Mouse (Mus musculus) lung, postnatal 36 days (tissue): ENCODE measurements at regions not wholly inside any gene's neighbourhood (a gene's known extent, or its start where the extent isn't known, plus 50 kb on each side); places are given as distances from the start of the nearest gene placed in this dataset.

Experiments
- DNase-seq: peaks from one replicate; pipeline ENCODE4 v3.0.0; 2022; ENCODE audit warnings: mixed read lengths

DNA sequence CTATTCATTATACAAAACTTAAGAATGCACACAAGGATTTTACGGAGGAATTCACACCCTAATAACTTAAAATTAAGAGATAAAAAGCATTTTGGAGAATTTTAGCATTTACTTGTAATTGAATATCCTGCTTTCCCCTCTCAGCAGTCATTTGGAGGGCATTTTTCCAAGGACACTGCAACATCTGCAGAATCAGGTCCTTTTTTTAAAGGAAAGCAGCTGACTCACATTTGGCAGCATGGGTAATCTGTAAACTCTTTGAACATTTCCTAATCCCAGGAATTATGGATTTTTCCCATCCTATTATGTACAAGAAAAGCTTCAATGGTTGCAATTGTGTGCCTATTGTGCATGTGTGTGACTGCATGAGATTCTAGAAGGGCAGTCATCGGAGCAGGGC, 112.0 kb downstream of the Gm19410 start:
- DNase-seq, result no peak

DNA sequence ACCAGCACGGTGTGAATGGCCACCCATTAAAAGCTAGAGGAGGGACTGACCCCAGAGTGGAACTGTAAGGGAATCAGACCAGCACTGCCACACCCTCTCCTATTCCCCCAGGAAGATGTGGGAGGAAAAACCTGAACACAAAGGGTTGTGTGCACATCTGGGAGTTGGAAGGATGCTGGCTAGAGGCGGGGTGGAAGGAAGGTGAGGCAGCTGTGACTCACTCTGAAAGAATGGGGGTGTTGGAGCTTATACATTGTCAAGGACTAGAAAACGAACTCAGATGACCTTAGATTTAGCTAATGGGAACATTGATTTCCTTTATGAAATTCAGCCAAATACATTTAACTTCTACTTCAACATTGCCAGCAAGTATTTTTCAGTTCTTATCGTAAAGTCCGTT, 116.2 kb downstream of the Gm19410 start:
- no peak for DNase-seq

DNA sequence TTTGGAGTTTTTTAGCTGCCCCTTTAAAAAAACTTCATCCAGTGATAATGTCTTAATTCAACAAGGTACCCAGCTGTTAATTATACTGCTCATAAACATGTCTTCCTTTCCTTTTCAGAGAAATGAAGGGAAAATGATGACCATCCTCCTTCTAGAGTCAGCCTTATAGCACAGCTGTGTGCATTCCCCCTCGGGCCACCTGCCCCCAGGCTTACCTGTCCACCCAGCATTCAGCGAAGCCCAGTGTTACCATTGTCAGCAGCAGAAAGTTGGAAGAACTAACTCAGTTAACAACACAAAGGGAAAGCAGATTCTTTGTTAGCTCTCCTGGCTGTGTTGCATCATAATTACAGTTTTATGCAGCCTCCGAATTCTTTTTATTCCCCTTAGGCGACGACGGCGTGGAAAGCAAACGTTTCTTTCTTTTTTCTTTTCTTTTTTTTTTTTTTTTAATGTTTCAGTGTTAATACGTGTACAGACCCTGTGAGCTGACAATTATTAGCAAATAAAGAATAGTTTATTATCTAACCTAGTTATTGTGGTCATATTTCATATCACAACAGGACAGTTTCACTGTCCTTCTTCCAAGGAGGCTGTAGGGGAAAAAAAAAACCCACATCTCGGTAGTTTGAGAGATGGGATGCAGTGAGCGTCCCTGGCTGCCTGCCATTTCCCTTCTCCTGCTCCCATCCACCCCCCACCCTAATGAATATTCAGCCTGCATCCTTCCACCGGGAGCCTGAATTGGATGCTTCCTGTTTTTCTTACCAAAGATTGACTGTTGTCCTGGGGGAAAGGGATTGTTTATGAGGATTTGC, 117.3 kb downstream of the Gm19410 start:
- DNase-seq, result no peak

DNA sequence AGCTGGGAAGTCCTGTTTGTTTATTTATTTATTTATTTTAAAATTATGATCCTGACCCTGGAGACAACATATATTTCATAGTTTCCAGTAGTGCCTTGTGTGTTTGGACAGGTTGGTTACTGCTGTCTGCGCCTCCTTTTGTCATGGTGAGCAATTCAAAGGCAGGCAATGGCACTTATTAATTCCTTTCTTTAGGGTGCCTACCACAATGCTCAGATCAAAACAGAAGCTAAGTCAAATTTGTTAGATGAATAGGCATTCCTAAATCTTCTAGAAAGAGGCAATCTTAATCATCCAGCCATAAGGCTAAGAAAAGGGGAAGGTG, 117.8 kb downstream of the Gm19410 start:
- no peak for DNase-seq

DNA sequence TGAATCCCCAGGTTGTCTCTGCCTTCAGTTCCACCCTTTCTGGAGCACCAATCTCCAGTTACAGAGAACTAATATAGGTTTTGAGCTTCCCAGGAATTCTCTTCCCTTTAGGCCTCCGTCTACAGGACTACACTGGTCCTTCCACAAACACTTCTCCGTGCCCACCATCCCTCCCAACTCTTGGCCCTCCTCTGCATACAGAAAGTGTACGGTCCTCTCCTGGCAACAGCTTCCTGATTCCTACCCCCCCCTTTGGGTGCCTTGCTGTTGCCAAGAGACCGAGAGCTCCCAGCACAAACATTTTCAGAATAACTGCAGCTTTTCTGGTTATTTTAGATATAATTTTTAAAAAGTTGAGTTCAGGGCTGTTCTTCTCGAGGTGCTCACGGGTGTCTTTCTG, 119.0 kb downstream of the Gm19410 start:
- DNase-seq, result no peak

DNA sequence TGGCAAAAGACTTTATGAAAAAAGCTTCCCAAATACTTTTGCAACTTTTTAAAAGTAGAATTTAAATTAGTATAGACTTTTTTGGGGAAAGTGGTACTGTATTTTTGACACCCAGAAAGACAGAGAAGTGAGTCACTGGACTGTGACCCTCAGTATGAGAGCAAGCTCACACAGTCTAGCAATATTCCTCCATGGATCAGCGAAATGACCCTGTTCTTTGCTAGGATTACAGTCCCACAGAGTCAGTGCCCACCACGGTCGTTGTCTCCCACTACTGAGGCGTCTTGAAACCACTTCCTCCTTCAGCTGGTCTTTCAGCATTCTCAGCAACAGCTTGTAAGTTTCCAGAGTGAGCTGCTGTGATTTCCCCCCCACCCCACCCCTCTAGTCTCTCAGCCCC, 124.5 kb downstream of the Gm19410 start:
- no peak for DNase-seq

DNA sequence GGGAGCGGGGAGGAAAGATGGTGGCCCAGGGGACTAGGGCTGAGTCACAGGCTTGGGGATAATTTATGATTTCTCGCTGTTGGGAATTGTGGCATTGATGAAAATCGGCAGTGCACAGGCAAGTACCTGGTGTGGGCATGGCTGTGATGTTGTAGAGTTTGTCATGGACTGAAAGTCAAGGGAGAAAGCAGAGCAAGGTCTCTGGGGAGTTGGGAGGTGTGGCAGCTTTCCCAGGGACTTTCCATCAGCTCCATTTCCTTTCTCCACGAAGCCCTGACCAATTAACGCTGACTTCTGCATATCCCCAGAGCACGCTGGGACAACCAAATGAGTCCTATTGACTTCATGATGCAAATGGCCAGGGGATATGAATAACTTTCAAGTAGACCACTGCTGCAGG, 126.2 kb downstream of the Gm19410 start:
- peak; percentile 18 for DNase-seq

DNA sequence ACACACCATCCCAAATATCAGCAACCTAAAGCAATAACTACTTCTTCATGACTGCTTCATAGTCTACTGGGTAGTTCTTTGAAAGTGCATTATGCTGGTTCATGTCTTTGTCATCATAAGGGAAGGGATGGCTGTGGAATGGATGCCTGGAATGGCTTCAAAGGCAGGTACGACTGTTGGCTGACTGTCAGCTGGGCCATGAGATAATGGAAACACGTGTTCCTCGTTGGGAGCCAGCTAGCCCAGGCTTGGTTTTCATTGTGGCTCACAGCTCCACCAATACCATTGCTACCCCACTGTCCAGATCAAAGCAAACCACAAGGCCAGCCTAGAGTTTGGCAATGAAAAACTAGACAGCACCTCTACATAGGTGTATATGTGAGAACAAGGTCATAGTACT, 132.9 kb downstream of the Gm19410 start:
- DNase-seq, result no peak

DNA sequence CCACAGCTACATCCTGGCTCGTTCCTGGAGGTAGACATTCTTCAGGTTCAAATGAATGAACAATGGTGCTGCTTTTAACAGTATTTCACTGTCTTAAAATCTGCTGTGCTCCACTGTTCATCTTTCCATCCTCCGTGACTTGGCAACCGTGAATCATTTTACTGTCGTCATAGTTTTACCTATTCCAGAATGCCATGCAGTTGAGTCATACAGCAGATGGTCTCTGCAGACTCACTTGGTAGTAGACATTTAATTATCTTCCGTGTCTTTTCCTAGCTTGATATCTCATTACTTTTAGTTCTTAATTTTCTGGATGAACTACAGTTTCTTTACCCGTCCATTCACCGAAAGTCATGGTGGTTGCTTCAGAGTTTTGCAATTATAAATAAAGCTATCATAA, 135.9 kb downstream of the Gm19410 start:
- no peak for DNase-seq

DNA sequence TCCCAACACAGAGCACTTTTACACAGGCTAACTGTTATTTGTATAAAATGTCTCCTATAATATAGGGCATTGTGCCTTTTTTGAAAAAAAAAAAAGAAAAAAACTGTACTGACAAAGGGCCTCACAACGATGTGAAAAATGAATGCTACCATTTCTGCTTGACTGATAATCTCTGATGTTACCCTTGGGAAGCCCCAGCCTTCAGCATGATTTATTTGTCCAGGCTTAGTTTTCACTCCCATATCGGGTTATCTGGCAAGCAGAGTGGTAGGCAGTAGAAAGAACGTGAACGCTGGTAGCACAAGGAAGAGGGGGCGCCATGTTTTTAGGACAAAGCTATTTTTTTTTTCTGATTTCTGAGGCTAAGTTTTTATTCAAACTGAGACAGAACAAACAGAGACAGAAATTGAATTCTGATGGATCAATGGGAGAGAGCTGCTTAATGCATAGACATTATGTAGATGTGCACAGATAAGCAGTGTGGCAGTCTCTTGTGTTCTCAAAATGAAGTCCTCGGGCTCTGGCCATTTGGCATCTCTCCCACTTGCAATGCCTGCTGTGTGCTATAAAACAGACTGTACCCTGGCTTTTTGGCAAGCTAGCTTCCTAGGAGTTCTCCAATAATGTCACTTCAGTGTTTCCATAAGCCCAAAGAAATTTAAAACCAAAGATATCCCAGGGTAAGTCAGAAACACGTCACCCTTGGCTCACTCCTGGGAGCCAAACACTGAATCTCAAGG, 139.3 kb downstream of the Gm19410 start:
- no peak for DNase-seq

DNA sequence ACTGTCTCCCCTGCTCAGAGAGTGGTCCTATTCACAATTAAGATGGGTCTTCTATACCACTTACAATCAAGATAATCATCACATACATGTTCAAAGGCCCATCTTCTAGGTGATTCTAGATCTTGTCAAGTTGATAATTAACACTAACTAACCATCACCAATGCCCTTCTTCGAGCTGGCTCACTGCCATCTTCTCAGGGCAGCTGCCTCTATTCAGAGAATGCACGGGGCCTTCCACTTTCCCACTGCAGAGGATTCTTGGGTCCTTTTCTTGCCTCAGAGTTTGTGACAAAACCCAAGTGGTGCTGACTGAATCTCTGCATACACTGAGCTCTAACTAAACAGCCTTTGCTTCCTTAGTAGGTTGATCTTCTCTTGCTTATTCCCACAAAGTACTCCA, 142.4 kb downstream of the Gm19410 start:
- no peak for DNase-seq

DNA sequence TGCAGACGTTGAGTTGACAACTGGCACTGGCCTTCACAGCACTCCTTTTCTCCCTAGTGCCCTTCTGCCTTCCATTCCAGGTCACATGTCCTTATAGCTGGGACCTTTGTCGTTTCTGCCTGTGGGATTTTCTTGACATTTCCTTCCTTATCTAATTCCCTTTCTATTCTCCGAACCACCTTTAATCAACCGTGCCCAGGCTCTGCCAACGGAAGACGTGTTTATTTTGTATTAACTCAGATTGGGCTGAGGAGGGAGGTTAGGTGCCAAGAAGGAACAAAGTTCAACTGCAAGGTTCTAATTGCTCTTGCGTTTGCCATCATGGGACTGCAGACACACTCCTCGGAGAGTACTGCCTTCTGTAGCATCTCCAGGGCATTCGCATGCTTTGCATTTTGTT, 146.7 kb downstream of the Gm19410 start:
- peak; percentile 32 for DNase-seq

DNA sequence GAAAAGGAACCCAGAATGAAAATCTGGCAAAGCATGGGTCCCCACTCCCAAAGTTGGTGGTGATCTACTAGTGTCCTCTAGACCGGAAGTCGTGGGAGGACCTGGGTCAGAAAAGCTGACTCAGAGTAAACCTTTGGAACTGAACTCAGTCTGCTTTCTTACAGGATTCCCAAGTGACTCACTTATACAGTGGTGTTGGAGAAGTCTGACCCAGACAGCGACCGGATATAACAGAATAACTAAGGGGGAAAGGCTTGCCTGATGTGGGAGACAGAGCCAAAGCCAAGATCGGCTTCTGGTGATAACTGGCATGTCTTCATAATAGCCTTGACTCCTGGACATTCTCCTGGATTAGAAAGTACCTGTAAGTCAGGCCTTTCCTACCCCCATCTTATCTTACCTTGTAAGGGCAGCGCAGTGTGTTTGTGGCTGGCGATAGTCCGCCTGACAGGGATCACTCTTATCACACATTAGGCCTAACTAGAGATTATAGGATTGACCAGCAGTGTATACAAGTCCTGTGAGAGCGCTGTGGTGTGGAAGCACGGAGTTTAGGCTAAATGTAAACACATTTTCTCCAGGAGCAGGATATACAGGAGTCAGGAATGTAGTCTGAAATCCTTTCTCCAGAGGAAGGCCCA, 150.4 kb downstream of the Gm19410 start:
- DNase-seq, result peak; percentile 14

DNA sequence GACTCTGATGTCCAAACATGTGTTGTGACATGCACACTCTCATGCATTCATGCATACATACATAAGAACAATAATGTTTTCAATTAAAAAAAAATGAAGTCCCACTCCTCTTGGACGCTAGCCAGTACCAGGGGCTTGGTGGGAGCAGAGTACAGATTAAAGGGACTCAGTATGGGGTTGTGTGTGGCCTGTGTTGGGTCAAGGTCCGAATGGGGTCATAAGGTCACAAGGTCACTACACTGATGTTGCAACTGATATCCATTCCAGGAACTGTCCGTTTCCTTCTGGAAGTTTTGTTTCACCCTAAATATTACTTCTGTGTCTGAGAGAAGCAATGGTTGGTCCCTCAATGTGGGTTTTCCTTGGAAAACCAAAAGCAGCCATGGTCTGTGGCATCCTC, 152.0 kb downstream of the Gm19410 start:
- DNase-seq, result no peak

DNA sequence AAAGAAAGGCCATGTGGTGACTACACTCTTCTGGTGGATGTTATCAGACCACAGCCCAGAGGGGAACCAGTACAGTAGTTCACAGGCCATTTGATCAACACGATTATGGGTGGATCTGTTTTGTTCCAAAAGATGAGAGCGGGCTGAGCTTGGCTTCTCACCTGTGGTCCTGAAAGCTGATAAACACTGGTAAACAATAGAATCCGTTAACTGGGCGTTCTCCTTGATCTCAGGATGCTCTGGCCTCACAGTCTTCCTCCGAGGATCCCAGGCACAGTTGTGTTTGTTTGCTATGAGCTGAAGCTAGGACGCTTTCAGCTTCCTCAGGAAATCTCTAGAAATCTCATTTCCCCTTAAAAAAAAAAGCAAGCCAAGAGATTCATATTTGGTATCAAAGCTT, 153.9 kb downstream of the Gm19410 start:
- peak; percentile 29 for DNase-seq

DNA sequence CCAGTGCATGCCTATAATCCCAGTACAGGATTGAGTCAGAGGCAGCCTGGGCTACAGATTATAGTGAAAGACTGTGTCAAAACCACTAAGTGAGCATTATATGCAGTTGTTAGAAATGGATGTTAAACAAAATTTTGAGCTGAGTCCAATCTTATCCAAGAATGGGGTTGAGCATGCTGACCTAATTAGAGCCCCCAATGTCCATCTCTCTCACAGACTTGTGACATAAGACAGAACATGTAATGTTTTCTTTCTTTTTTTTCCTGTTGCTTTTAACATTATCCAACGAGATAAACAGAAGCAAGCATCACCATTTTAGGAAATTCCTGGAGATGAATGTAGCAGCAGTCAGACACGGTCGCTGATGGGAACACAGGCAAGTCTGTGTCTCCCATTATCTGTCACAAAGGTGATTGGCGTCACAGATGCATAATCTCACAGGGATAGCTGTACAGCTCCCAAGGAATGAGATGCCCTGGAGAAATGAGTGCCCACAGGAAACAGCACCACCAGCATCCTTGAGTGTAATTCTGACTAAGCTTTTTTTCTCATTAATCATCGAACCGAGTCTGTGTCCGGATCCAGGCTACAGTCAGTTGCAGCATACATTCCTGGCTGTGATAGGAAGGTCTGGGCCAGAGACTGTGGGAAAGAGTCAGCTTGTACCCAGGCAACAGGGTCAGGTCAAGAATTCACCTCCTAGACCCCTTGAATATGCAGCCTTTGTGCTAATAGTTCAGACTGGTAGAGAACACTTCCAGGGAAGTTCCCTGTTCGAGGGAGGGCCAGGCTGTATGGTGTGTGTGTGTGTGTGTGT, 154.5 kb downstream of the Gm19410 start:
- DNase-seq, result peak; percentile 29

DNA sequence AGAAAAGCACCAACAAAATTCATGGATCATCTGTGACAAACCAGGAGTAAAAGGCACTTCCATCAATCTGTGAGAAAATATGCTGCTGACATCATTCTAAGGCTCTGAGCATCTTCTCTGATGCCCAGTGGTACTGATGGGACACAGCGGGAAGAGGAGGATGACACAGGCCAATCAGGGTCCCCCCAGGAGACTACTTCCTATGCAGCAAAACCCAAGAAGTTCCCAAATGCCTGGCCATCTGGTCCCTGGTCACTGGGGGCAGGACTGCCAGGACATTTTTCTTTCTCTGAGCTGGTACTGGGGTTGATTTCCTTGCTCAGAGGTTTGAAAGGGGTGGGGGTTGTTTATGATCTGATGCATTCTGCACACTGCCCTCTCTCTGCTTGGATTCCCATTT, 158.4 kb downstream of the Gm19410 start:
- peak; percentile 7 for DNase-seq

DNA sequence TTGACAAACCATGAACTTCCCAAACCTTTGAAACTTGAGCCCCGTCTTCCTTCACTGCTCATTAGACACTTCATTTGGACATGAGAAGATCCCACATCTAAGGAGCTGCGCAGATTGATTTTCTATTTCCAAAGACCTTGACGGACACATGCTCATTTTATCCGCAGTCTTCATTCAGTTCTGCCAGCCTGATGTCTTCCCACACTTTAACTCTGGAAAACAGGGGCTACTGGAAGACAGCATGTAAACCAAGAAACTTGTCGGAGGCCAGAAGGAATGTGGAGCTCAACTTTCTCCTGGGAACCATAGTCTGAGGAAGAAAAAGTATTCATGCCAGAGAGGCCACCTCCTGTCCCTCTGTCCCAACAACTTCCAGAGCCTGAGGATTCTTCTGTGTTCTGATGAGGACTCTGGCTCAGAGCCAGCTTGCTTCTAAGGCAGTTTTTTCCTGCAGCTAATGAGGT, 161.8 kb downstream of the Gm19410 start:
- DNase-seq, result peak; percentile 45

DNA sequence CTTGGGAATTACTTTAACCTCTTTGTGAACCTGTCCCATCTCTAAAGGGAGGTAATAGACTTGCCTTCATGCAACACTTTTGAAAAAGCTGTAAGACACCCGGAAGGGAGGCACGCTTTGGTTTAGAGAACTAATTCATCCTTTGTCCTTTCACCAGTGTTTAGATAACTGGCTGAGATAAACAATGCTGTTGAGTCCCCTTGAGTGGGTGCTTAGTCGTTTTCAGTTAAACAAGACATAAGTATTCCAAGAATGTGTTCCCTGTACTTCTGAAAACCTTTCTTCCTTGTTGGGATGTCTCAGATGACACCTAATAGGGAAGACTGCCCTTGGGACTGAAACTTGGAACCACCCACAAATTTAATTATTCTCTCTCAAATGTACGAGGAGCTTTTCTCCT, 164.7 kb downstream of the Gm19410 start:
- DNase-seq, result no peak

DNA sequence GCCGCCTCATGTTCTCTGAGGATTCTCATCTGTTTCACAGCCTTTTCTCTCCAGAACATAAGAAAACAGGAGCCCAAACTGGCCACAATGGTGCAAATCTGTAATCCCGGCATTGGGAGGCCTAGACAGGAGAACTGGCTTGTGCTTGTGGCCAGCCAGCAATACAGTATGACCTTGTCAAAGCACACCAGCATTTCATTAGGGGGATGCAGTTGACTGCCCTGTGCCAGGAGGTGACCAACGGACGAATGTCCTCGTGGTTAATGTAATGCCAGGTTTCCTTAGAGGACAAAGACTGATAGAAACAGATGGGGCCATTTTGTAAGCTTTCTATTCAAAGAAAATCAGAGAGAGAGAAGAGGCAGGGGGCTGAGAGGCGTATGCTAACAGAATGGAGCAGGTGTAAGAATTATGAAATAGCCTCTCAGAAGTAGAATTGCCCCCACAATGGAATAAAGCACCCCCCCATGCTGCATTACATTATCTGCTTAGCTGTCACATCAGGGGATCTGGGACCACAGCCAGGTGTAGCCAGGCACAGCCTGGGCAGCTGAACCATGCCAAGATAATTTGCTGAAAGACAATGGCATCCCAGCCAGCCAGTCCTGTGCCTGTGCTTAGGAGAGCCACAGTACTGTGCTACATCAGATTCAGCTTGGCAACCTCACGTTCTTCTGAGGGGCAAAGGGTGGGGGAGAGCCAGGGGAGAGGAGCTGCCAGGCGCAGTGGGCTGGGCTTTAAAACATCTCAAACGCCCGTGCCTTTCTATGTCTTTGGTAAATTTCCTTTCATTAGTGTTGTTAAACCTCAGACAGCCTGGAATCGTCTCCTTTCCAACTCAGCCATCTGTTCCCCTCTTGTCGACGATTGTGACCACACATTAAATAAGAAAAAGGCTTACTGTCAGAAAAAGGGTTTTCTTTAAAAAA, 167.9 kb downstream of the Gm19410 start:
- no peak for DNase-seq

DNA sequence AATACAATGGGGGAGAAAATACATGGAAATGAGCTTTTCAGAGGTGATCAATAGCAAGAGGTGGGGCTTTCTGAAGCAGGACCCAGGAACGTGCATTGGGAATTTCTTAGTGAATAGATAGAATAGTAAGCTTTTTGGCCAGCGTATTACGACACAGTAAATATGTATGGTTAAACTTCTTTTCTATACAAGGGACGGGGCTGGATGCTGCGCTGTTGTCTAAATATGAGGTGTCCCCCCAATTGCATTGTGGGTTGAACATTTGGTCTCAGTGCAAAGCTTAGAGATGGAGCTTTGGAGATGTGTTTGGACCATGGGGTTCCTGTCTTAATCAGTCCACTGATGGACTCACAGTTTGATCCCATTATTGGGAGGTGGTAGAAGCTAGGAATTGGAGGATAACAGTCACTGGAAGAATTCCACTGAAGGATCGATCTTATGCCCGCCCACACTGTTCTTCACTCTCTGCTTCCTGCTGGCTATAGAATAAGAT, 168.6 kb downstream of the Gm19410 start:
- DNase-seq, result no peak

DNA sequence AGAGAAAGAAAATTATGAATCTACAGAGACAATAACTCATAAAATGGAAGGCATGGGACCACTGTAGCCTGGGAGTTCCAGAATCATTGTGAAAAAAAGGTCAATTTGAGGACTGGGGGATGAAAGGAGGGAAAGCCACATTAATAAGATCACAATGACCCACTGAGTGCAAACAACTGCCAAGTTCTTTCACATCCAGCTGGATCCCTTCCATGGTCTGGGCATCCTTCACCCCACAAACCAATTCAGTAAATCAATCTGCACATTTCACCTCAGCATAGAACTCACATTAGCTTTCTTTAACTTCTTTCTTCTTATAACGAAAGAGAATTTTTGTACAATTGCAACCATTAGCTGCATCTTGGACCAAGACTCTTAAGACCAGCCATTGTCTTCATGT, 169.4 kb downstream of the Gm19410 start:
- DNase-seq, result no peak
